Mouse (Mus musculus): ENCODE measurements around the gene Matk. TPM values are rescaled to one million over a fixed set of nuclear protein-coding genes. Genes with fewer than 3 reads are reported as not detected.

Gene Matk
- polyA plus RNA-seq, 1 experiment = 3.3 TPM

GRCm38 (mm10) chr10:81305663-81306062 is 52.9 kb downstream of the Matk start:
- DNase-seq = no peak
- Histone ChIP-seq H3K4me3 (replicated peaks; ENCODE audit: extremely low read depth, low read depth, low read length) (no peak overlapping the region), H3K4me1 (ENCODE audit: control insufficient read depth, insufficient read depth, low read length) (peaks cover 28% of the 10 kb centered on the region)
- no peak for TF ChIP-seq POLR2A (IDR thresholded peaks at IDR 0.05; ENCODE audit: borderline replicate concordance, extremely low read depth, low read depth, low read length)
- no peak for TF ChIP-seq CTCF (IDR thresholded peaks at IDR 0.05; ENCODE audit: insufficient read depth, low read length)
- WGBS = 91% methylated on average over 14 of the region's 14 CpGs

- Histone ChIP-seq H3K4me3 (replicated peaks; ENCODE audit: extremely low read depth, low read depth, low read length) (no peak overlapping the region), H3K4me1 (ENCODE audit: control insufficient read depth, insufficient read depth, low read length) (peaks cover 25% of the 10 kb centered on the region)
- no peak for DNase-seq
- TF ChIP-seq CTCF (IDR thresholded peaks at IDR 0.05; ENCODE audit: insufficient read depth, low read length) (no peak), POLR2A (IDR thresholded peaks at IDR 0.05; ENCODE audit: borderline replicate concordance, extremely low read depth, low read depth, low read length) (no peak)
- 81% methylated on average over 12 of the region's 12 CpGs for WGBS
Measured at GRCm38 (mm10) chr10:81306173-81306668, 53.5 kb downstream of the Matk start.

- TF ChIP-seq CTCF (IDR thresholded peaks at IDR 0.05; ENCODE audit: insufficient read depth, low read length) (no peak), POLR2A (IDR thresholded peaks at IDR 0.05; ENCODE audit: borderline replicate concordance, extremely low read depth, low read depth, low read length) (no peak)
- WGBS = 89% methylated on average over 21 of the region's 21 CpGs
- DNase-seq = no peak
- Histone ChIP-seq H3K4me1 (ENCODE audit: control insufficient read depth, insufficient read depth, low read length) (peaks cover 22% of the 10 kb centered on the region), H3K4me3 (replicated peaks; ENCODE audit: extremely low read depth, low read depth, low read length) (no peak overlapping the region)
Measured at GRCm38 (mm10) chr10:81306837-81307682, 54.3 kb downstream of the Matk start.

- DNase-seq = no peak
- 87% methylated on average over 5 of the region's 5 CpGs for WGBS
- Histone ChIP-seq H3K4me3 (replicated peaks; ENCODE audit: extremely low read depth, low read depth, low read length) (no peak overlapping the region), H3K4me1 (ENCODE audit: control insufficient read depth, insufficient read depth, low read length) (peaks cover 2% of the 10 kb centered on the region)
- no peak for TF ChIP-seq CTCF (IDR thresholded peaks at IDR 0.05; ENCODE audit: insufficient read depth, low read length)
- TF ChIP-seq POLR2A (IDR thresholded peaks at IDR 0.05; ENCODE audit: borderline replicate concordance, extremely low read depth, low read depth, low read length) = no peak
Measured at GRCm38 (mm10) chr10:81309571-81309970, 56.8 kb downstream of the Matk start.

Other genes with a start within 250 kb of the Matk start
- 2.6 and 3.0 TPM in 2 replicates for gene Gng7, start 238.0 kb upstream of the Matk start, polyA plus RNA-seq (2012; rRNA removed)
- gene Diras1, start 227.3 kb upstream of the Matk start, polyA plus RNA-seq (2012; rRNA removed) = 0.03 TPM in 1 of 2 replicates, not detected in the other
- 44.2 and 46.9 TPM in 2 replicates for gene Slc39a3, start 215.5 kb upstream of the Matk start, polyA plus RNA-seq (2012; rRNA removed)
- 182 and 183 TPM in 2 replicates for gene Sgta, start 192.8 kb upstream of the Matk start, polyA plus RNA-seq (2012; rRNA removed)
- gene Thop1, start 182.9 kb upstream of the Matk start, polyA plus RNA-seq (2012; rRNA removed) = 31.7 and 59.6 TPM in 2 replicates
- gene Creb3l3, start 154.1 kb upstream of the Matk start, polyA plus RNA-seq (2012; rRNA removed) = 0.15 and 0.47 TPM in 2 replicates
- gene Map2k2, start 147.0 kb upstream of the Matk start, polyA plus RNA-seq (2012; rRNA removed) = 147 and 176 TPM in 2 replicates
- 66.7 and 83.6 TPM in 2 replicates for gene Zbtb7a, start 117.7 kb upstream of the Matk start, polyA plus RNA-seq (2012; rRNA removed)
- gene Pias4, start 85.0 kb upstream of the Matk start, polyA plus RNA-seq (2012; rRNA removed) = 33.0 and 40.0 TPM in 2 replicates
- 1,377 and 1,420 TPM in 2 replicates for gene Eef2, start 76.3 kb upstream of the Matk start, polyA plus RNA-seq (2012; rRNA removed)
- gene Dapk3, start 69.9 kb upstream of the Matk start, polyA plus RNA-seq (2012; rRNA removed) = 70.4 and 73.5 TPM in 2 replicates
- not detected in 2 replicates for gene 4930442H23Rik, start 69.1 kb upstream of the Matk start, polyA plus RNA-seq (2012; rRNA removed)
- gene Nmrk2, start 50.9 kb upstream of the Matk start, polyA plus RNA-seq (2012; rRNA removed) = 0.28 and 0.59 TPM in 2 replicates
- gene Atcay, start 22.1 kb upstream of the Matk start, polyA plus RNA-seq (2012; rRNA removed) = 0.08 and 0.20 TPM in 2 replicates
- gene Zfr2, start 19.8 kb upstream of the Matk start, polyA plus RNA-seq (2012; rRNA removed) = 8.9 and 10.0 TPM in 2 replicates
- 60.1 and 87.9 TPM in 2 replicates for gene Mrpl54, start 14.0 kb downstream of the Matk start, polyA plus RNA-seq (2012; rRNA removed)
- gene Apba3, start 14.0 kb downstream of the Matk start, polyA plus RNA-seq (2012; rRNA removed) = 86.4 and 104 TPM in 2 replicates
- gene Tjp3, start 38.6 kb downstream of the Matk start, polyA plus RNA-seq (2012; rRNA removed) = 27.6 and 27.7 TPM in 2 replicates
- gene Pip5k1c, start 40.0 kb downstream of the Matk start, polyA plus RNA-seq (2012; rRNA removed) = 103 and 104 TPM in 2 replicates
- gene Cactin, start 68.2 kb downstream of the Matk start, polyA plus RNA-seq (2012; rRNA removed) = 30.5 and 36.7 TPM in 2 replicates
- 39.9 and 44.0 TPM in 2 replicates for gene Tbxa2r, start 75.8 kb downstream of the Matk start, polyA plus RNA-seq (2012; rRNA removed)
- 10.3 and 11.2 TPM in 2 replicates for gene Gipc3, start 90.3 kb downstream of the Matk start, polyA plus RNA-seq (2012; rRNA removed)
- gene Hmg20b, start 97.5 kb downstream of the Matk start, polyA plus RNA-seq (2012; rRNA removed) = 106 and 134 TPM in 2 replicates
- 33.3 and 39.9 TPM in 2 replicates for gene Mfsd12, start 104.6 kb downstream of the Matk start, polyA plus RNA-seq (2012; rRNA removed)
- 21.9 and 25.8 TPM in 2 replicates for gene 4930404N11Rik, start 112.9 kb downstream of the Matk start, polyA plus RNA-seq (2012; rRNA removed)
- gene Fzr1, start 125.6 kb downstream of the Matk start, polyA plus RNA-seq (2012; rRNA removed) = 59.3 and 61.8 TPM in 2 replicates
- 79.2 and 83.4 TPM in 2 replicates for gene Dohh, start 131.5 kb downstream of the Matk start, polyA plus RNA-seq (2012; rRNA removed)
- 3.7 and 6.3 TPM in 2 replicates for gene Gm48551, start 131.5 kb downstream of the Matk start, polyA plus RNA-seq (2012; rRNA removed)
- gene Gm48552, start 136.1 kb downstream of the Matk start, polyA plus RNA-seq (2012; rRNA removed) = 3.6 and 5.9 TPM in 2 replicates
- 8.8 and 10.1 TPM in 2 replicates for gene Smim24, start 140.1 kb downstream of the Matk start, polyA plus RNA-seq (2012; rRNA removed)
- 89.6 and 103 TPM in 2 replicates for gene Nfic, start 202.7 kb downstream of the Matk start, polyA plus RNA-seq (2012; rRNA removed)
- gene Celf5, start 229.8 kb downstream of the Matk start, polyA plus RNA-seq (2012; rRNA removed) = 0.92 and 1.1 TPM in 2 replicates
- 197 and 203 TPM in 2 replicates for gene Ncln, start 243.5 kb downstream of the Matk start, polyA plus RNA-seq (2012; rRNA removed)
- gene S1pr4, start 247.2 kb downstream of the Matk start, polyA plus RNA-seq (2012; rRNA removed) = 40.3 and 47.5 TPM in 2 replicates

Measured in lung, adult 2 months (tissue).